Mouse (Mus musculus) heart, embryonic 13.5 days (tissue): ENCODE data around the gene Tor2a. TPM values are rescaled to one million over a fixed set of nuclear protein-coding genes. Genes with fewer than 3 reads are reported as not detected.

Experiments used
- ATAC-seq: fragments of 200-750 bp; cut with Nextera tagmentation; 2 replicates; pipeline ENCODE4 v1.8.0; 2017; ENCODE audit warnings: moderate TSS enrichment; ENCODE audit not compliant: insufficient number of reproducible peaks, low FRiP score, low TSS enrichment; ENCODE audit errors: extremely low read depth
- H3K27ac ChIP-seq: fragments of 300-500 bp; sonication (generic); replicated peaks from 2 replicates; pipeline ENCODE4 v1.5.1; 2015; ENCODE audit warnings: moderate library complexity, mild to moderate bottlenecking, inconsistent platforms
- H3K27me3 ChIP-seq: fragments of 300-500 bp; sonication (generic); replicated peaks from 2 replicates; pipeline ENCODE4 v1.6.1; 2015; ENCODE audit warnings: mild to moderate bottlenecking, inconsistent platforms
- H3K36me3 ChIP-seq: fragments of 300-500 bp; sonication (generic); 2 replicates; pipeline ENCODE4 v1.6.1; 2015; ENCODE audit warnings: mild to moderate bottlenecking, inconsistent platforms
- H3K4me1 ChIP-seq: fragments of 300-500 bp; sonication (generic); 2 replicates; pipeline ENCODE4 v1.6.1; 2015; ENCODE audit warnings: inconsistent platforms
- H3K4me2 ChIP-seq: fragments of 300-500 bp; sonication (generic); 2 replicates; pipeline ENCODE4 v1.6.1; 2015; ENCODE audit warnings: inconsistent platforms, mild to moderate bottlenecking, moderate library complexity
- H3K4me3 ChIP-seq: fragments of 300-500 bp; sonication (generic); 2 replicates; pipeline ENCODE4 v1.5.1; 2015; ENCODE audit warnings: moderate library complexity, mild to moderate bottlenecking, inconsistent platforms
- H3K9ac ChIP-seq: fragments of 300-500 bp; sonication (generic); 2 replicates; pipeline ENCODE4 v1.6.1; 2015; ENCODE audit warnings: inconsistent platforms, mild to moderate bottlenecking, moderate library complexity
- H3K9me3 ChIP-seq: fragments of 300-500 bp; sonication (generic); 2 replicates; pipeline ENCODE4 v1.6.1; 2016; ENCODE audit warnings: inconsistent platforms
- WGBS: fragments of 180-500 bp; shearing (Covaris S2); methylation state at CpG from one replicate; pipeline ENCODE4 v1.1.7; 2015; ENCODE audit warnings: mixed read lengths; 5-methylcytosine and 5-hydroxymethylcytosine counted together
- microRNA counts: library from miRNA; unstranded; fragments of <30 nt; microRNA quantifications from one replicate; lab custom pipeline; 2016
- microRNA-seq: library from miRNA; unstranded; fragments of <30 nt; microRNA quantifications from one replicate; pipeline ENCODE4, GENCODE M21; 2016
- polyA plus RNA-seq: library from polyadenylated mRNA; unstranded; fragments of >200 nt; fragmentation: Nextera tagmentation; extraction: Ambion mirVana; gene quantifications from 2 replicates; pipeline ENCODE4 v1.2.1, GENCODE M21; 2015

Gene Tor2a
- polyA plus RNA-seq, 1 experiment from 2014 or later, result 40.0 TPM

DNA sequence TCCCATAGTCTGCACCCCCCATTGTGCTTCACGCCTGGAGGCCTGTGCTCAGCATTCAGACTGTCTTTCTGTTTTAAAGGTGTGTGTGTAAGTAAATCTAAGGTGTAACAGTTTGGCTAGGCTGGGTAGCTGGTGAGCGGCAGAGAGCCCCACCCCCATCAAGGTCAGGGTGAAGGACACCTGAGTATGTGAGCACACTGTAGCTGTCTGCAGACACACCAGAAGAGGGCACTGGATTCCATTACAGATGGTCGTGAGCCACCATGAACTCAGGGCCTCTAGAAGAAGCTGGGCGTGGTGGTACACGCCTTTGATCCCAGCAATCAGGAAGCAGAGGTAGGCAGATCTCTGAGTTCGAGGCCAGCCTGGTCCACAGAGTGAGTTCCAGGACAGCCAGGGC, 24.7 kb downstream of the Tor2a start:
- no peaks in the 10 kb centered on the region for H3K9me3 ChIP-seq
- H3K36me3 ChIP-seq, result no peaks in the 10 kb centered on the region
- no peak for ATAC-seq
- H3K27me3 ChIP-seq, result peaks cover 13% of the 10 kb centered on the region
- no peak overlapping the region for H3K4me3 ChIP-seq
- peaks cover 9% of the 10 kb centered on the region for H3K4me1 ChIP-seq
- no peak overlapping the region for H3K9ac ChIP-seq
- no peak overlapping the region for H3K4me2 ChIP-seq
- H3K27ac ChIP-seq, result no peak overlapping the region
- 68% methylated on average over 6 of the region's 6 CpGs for WGBS

- 44% methylated on average over 4 of the region's 4 CpGs for WGBS
- Histone ChIP-seq H3K9ac (peak within 1 kb of the TSS; percentile 67; the same call in 1 of the 2 replicates), H3K9me3 (no peaks in the 10 kb centered on the region), H3K27me3 (0 out of 2 replicates have a peak, but pooled peaks cover 3% of the 10 kb centered on the region), H3K4me3 (no peak within 1 kb of the TSS), H3K4me2 (peak within 1 kb of the TSS; percentile 46), H3K27ac (no peak within 1 kb of the TSS), H3K36me3 (peaks cover 1% of the 10 kb centered on the region; the same call in 1 of the 2 replicates), H3K4me1 (peaks cover 9% of the 10 kb centered on the region)
- ATAC-seq, result no peak
Measured at GRCm38 (mm10) chr2:32784048-32784681, 27.1 kb downstream of the Tor2a start, which contains the start of gene Cfap157. Cfap157 (minus strand) TSS chr2:32784428.

DNA sequence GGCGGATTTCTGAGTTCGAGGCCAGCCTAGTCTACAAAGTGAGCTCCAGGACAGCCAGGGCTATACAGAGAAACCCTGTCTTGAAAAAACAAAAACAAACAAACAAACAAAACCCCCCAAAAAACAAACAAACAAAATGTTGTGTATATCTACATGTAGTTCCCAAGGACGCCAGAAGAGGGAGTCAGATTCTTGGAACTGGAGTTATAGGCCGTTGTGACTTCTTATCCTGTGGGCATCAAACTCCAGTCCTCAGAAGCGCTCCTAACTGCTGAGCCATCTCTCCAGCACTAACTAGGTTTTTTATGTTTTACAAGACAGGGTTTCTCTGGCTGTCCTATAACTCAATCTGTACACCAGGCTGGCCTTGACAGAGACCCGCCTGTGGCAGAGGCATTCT, 30.1 kb downstream of the Tor2a start:
- Histone ChIP-seq H3K27ac (no peak overlapping the region), H3K4me1 (peaks cover 24% of the 10 kb centered on the region), H3K9ac (no peak overlapping the region), H3K4me3 (no peak overlapping the region), H3K36me3 (peaks cover 17% of the 10 kb centered on the region; the same call in 1 of the 2 replicates), H3K4me2 (no peak overlapping the region), H3K27me3 (no peaks in the 10 kb centered on the region), H3K9me3 (no peaks in the 10 kb centered on the region)
- WGBS, result 52% methylated on average over 6 of the region's 6 CpGs
- no peak for ATAC-seq

GRCm38 (mm10) chr2:32788581-32788980, 31.5 kb downstream of the Tor2a start:
- H3K27me3 ChIP-seq, result no peaks in the 10 kb centered on the region
- H3K4me2 ChIP-seq, result no peak overlapping the region
- no peak overlapping the region for H3K27ac ChIP-seq
- H3K4me3 ChIP-seq, result no peak overlapping the region
- ATAC-seq, result no peak
- no peaks in the 10 kb centered on the region for H3K9me3 ChIP-seq
- WGBS, result 36% methylated on average over 2 of the region's 2 CpGs
- peaks cover 24% of the 10 kb centered on the region for H3K4me1 ChIP-seq
- H3K9ac ChIP-seq, result peak overlapping the region; percentile 34; the same call in 1 of the 2 replicates
- peaks cover 30% of the 10 kb centered on the region for H3K36me3 ChIP-seq

DNA sequence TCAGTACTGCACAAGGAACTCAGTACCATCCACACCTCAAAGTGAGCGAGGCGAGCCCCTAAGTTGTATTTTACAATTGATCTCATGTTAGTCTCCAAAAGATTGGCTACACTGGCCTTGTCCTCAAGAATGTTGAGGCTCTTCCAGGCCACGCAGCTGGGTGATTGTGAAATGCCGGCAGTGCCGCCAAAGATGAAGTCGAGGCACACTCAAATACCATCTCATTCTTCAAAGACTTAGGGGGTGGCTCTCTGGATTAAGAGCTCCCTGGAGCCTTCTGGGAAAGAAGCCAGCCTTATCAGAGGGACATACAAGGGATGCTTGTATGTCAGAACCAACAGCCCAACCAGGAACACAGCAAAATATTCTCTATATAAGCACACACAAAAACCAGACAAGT, 34.3 kb downstream of the Tor2a start:
- no peaks in the 10 kb centered on the region for H3K9me3 ChIP-seq
- 42% methylated on average over 6 of the region's 6 CpGs for WGBS
- peaks cover 15% of the 10 kb centered on the region for H3K4me1 ChIP-seq
- peaks cover 57% of the 10 kb centered on the region for H3K36me3 ChIP-seq
- no peak overlapping the region for H3K4me2 ChIP-seq
- 0 out of 2 replicates have a peak overlapping the region, but pooled peaks have one; percentile 12 for H3K27ac ChIP-seq
- no peak overlapping the region for H3K4me3 ChIP-seq
- H3K9ac ChIP-seq, result no peak overlapping the region
- H3K27me3 ChIP-seq, result no peaks in the 10 kb centered on the region
- no peak for ATAC-seq

DNA sequence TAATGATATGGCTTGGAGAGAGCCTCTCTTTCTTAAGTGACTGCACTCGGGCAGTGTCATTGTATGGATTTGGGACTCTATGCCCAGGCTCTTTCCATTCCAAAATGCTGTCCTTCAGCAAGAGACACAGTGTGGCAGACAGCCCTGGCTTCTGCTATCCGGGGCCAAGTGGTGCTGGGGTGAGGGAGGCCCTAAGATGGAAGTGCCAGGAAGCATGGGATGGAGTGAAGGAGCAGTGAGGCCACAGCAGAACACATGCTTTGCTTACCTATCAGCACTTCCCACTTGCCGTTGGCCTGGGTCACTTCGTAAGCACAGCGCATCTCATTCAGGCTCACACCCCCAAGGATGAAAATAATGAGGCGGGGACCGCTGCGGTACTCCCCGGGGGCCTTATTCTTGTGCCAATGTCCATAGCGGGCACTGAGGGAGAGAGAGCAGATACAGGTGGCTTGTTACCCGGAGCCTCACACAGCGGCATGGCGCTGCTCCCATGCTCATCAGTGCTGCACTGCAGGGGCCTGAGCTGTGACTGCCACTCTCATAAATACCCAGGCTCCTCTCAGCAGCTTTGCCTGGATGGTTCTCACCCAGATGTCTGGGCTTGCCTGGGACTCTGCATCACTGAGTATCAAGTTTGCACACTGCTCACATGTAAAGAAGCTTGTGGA, 38.8 kb downstream of the Tor2a start:
- Histone ChIP-seq H3K4me2 (no peak overlapping the region), H3K4me3 (no peak overlapping the region), H3K4me1 (peaks cover 31% of the 10 kb centered on the region), H3K36me3 (peaks cover 88% of the 10 kb centered on the region), H3K9ac (no peak overlapping the region), H3K9me3 (no peaks in the 10 kb centered on the region), H3K27ac (no peak overlapping the region), H3K27me3 (no peaks in the 10 kb centered on the region)
- WGBS, result 84% methylated on average over 13 of the region's 13 CpGs
- ATAC-seq, result no peak

DNA sequence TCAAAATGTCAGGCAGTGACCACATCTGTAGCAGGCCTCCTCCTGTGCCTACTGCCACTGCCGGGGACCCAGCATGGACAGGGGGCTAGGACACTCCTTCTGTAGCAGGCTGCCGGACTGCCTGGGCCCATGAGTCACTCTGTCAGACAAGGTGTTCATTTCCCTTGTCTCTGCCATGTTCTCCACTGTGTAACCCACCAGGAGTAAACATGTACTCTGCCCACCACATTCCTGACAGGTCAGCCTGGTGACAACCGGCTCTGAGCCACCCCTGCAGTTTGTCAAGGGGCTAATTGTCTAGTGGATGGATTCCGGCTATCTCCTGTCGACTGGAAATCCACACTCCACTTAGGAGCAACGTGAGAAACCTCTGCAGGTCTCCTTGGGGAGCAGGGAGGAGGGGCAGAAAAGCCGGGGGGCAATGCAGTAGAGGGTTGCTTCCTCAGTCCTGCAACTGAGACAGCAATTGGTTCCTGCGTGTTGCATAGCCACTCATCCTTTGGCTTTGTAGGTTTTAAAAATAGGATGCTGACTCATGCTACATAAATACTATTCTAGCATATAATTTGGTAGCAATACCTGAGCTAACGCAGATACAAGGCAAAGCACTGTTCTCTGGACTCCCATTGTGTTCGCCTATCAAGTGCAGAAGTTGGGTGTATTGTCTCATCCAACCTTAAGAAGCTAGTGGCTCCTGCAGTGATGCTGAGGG, 41.4 kb downstream of the Tor2a start:
- no peak for ATAC-seq
- Histone ChIP-seq H3K4me2 (no peak overlapping the region), H3K27ac (peak overlapping the region; percentile 75), H3K4me3 (no peak overlapping the region), H3K27me3 (no peaks in the 10 kb centered on the region), H3K9ac (peak overlapping the region; percentile 45; the same call in 1 of the 2 replicates), H3K9me3 (no peaks in the 10 kb centered on the region), H3K4me1 (peaks cover 19% of the 10 kb centered on the region), H3K36me3 (peaks cover 95% of the 10 kb centered on the region)
- WGBS, result 40% methylated on average over 10 of the region's 10 CpGs

GRCm38 (mm10) chr2:32808816-32809566, 52.0 kb downstream of the Tor2a start:
- H3K9me3 ChIP-seq, result no peaks in the 10 kb centered on the region
- peaks cover 86% of the 10 kb centered on the region for H3K36me3 ChIP-seq
- H3K4me1 ChIP-seq, result no peaks in the 10 kb centered on the region
- H3K27me3 ChIP-seq, result no peaks in the 10 kb centered on the region
- no peak overlapping the region for H3K4me3 ChIP-seq
- no peak overlapping the region for H3K9ac ChIP-seq
- H3K4me2 ChIP-seq, result no peak overlapping the region
- no peak for ATAC-seq
- H3K27ac ChIP-seq, result no peak overlapping the region
- 83% methylated on average over 14 of the region's 14 CpGs for WGBS

MicroRNAs encoded within 50 kb of the gene (microRNA counts, 519-probe panel; counts per million panel counts)
- 209 counts per million, percentile 61 among the panel's probes with 10 or more counts for microRNA mmu-miR-2861 (lab: Ali Mortazavi, UCI)

Small RNA genes lying within 50 kb of the gene (microRNA-seq; reads per million reads assigned to microRNA genes)
- gene Mir2861 (not detected), gene Mir3960 (not detected)

Other genes with a start within 250 kb of the Tor2a start
- gene Fam102a, start 221.9 kb upstream of the Tor2a start, polyA plus RNA-seq, result 5.4 and 5.7 TPM in 2 replicates
- 72.9 and 81.4 TPM in 2 replicates for gene Dpm2, start 186.4 kb upstream of the Tor2a start, polyA plus RNA-seq
- gene Pip5kl1, start 182.4 kb upstream of the Tor2a start, polyA plus RNA-seq, result 0.36 TPM in 1 of 2 replicates, not detected in the other
- gene 9430097D07Rik, start 181.6 kb upstream of the Tor2a start, polyA plus RNA-seq, result 0.21 TPM in 1 of 2 replicates, not detected in the other
- gene St6galnac4, start 170.1 kb upstream of the Tor2a start, polyA plus RNA-seq, result 37.6 and 38.7 TPM in 2 replicates
- gene St6galnac6, start 157.5 kb upstream of the Tor2a start, polyA plus RNA-seq, result 24.8 and 29.1 TPM in 2 replicates
- gene Ak1, start 135.5 kb upstream of the Tor2a start, polyA plus RNA-seq, result 302 and 318 TPM in 2 replicates
- gene Eng, start 110.6 kb upstream of the Tor2a start, polyA plus RNA-seq, result 148 and 155 TPM in 2 replicates
- gene Fpgs, start 53.1 kb upstream of the Tor2a start, polyA plus RNA-seq, result 19.0 and 21.3 TPM in 2 replicates
- 60.0 and 63.2 TPM in 2 replicates for gene Cdk9, start 44.2 kb upstream of the Tor2a start, polyA plus RNA-seq
- 33.0 and 34.1 TPM in 2 replicates for gene Sh2d3c, start 36.2 kb upstream of the Tor2a start, polyA plus RNA-seq
- gene 6330409D20Rik, start 16.2 kb upstream of the Tor2a start, polyA plus RNA-seq, result 0.18 and 0.28 TPM in 2 replicates
- 0.11 and 0.17 TPM in 2 replicates for gene Ttc16, start 18.4 kb downstream of the Tor2a start, polyA plus RNA-seq
- gene Ptrh1, start 18.6 kb downstream of the Tor2a start, polyA plus RNA-seq, result 3.9 and 4.4 TPM in 2 replicates
- 0.20 and 0.45 TPM in 2 replicates for gene Cfap157, start 27.2 kb downstream of the Tor2a start, polyA plus RNA-seq
- 23.6 and 24.8 TPM in 2 replicates for gene Stxbp1, start 90.0 kb downstream of the Tor2a start, polyA plus RNA-seq
- 46.4 and 47.1 TPM in 2 replicates for gene Fam129b, start 118.9 kb downstream of the Tor2a start, polyA plus RNA-seq
- 108 and 112 TPM in 2 replicates for gene Rpl12, start 204.3 kb downstream of the Tor2a start, polyA plus RNA-seq
- gene Lrsam1, start 204.4 kb downstream of the Tor2a start, polyA plus RNA-seq, result 8.1 and 9.6 TPM in 2 replicates
- 18.6 and 19.0 TPM in 2 replicates for gene Slc2a8, start 224.8 kb downstream of the Tor2a start, polyA plus RNA-seq